Mouse (Mus musculus): ENCODE results near the gene Wipi2.

GRCm38 (mm10) chr5:142673082-142673481 is 45.6 kb downstream of the Wipi2 start:
- TF ChIP-seq CTCF (IDR thresholded peaks at IDR 0.05; ENCODE audit: borderline replicate concordance, insufficient read depth, low read depth, low read length), result peak; percentile 77
- no peak for TF ChIP-seq POLR2A (IDR thresholded peaks at IDR 0.05; ENCODE audit: borderline replicate concordance, insufficient read depth, low read length)

Data from cerebellum, adult 2 months (tissue).